8 mouse cellular contexts compared by ENCODE assay signal in genomic region chr1:33742903-33743302, GRCm38 (mm10). TPM values are rescaled to one million over a fixed set of nuclear protein-coding genes. Genes with fewer than 3 reads are reported as not detected.
DNase-seq lines count a peak whose midpoint lies in the region; TF ChIP-seq lines count a peak whose summit lies in the region.

No protein-coding gene starts in this region.

- no peak overlapping the region for H3K27ac ChIP-seq in cerebellum, adult 2 months (ENCODE audit: insufficient read depth, low read length)

- no peaks in the 10 kb centered on the region for H3K4me1 ChIP-seq in cerebellum, adult 2 months (ENCODE audit: control insufficient read depth, insufficient read depth, low read length)
- H3K4me1 ChIP-seq in lung, adult 2 months (ENCODE audit: control insufficient read depth, insufficient read depth, low read length): no peaks in the 10 kb centered on the region

- DNase-seq in cerebellum, adult 2 months: peak; percentile 39 to 51
- no peak for DNase-seq in cerebellum, adult 9-10 months
- peak; percentile 23 for DNase-seq in lung, adult 2 months
- no peak for DNase-seq in lung, postnatal 14 days
- peak; percentile 34 for DNase-seq in brain, embryonic 14.5 days (ENCODE audit: low read depth)
- peak; percentile 46 for DNase-seq in kidney, postnatal 10 days
- DNase-seq in right cerebral cortex, adult 2 months (ENCODE audit: low spot score in 2 of 2): peak; percentile 58 to 63
- no peak for DNase-seq in gastrocnemius, postnatal 14 days

- no peak overlapping the region for H3K4me3 ChIP-seq in cerebellum, adult 2 months (replicated peaks; ENCODE audit: insufficient read depth, low read depth, low read length)
- H3K4me3 ChIP-seq in lung, adult 2 months (replicated peaks; ENCODE audit: extremely low read depth, low read depth, low read length): no peak overlapping the region

- intact Hi-C loops in gastrocnemius, postnatal 14 days (cut with DNase I; ENCODE audit: low total_unique reads): no loop called here

- 19% methylated on average over 8 of the region's 8 CpGs for WGBS in cerebellum, adult 2 months
- 28% methylated on average over 8 of the region's 8 CpGs for WGBS in lung, adult 2 months

- no peaks in the 10 kb centered on the region for H3K27me3 ChIP-seq in cerebellum, adult 2 months (ENCODE audit: control insufficient read depth, insufficient read depth, low read length)

- TF ChIP-seq CTCF in cerebellum, adult 2 months (IDR thresholded peaks at IDR 0.05; ENCODE audit: borderline replicate concordance, insufficient read depth, low read depth, low read length): peak; percentile 83
- TF ChIP-seq CTCF in lung, adult 2 months (IDR thresholded peaks at IDR 0.05; ENCODE audit: insufficient read depth, low read length): peak; percentile 90
- TF ChIP-seq CTCF in brain, embryonic 14.5 days (IDR thresholded peaks at IDR 0.05; ENCODE audit: borderline replicate concordance, extremely low read depth, insufficient read depth, insufficient read length): peak; percentile 79

- TF ChIP-seq POLR2A in cerebellum, adult 2 months (IDR thresholded peaks at IDR 0.05; ENCODE audit: borderline replicate concordance, insufficient read depth, low read length): no peak
- no peak for TF ChIP-seq POLR2A in lung, adult 2 months (IDR thresholded peaks at IDR 0.05; ENCODE audit: borderline replicate concordance, extremely low read depth, low read depth, low read length)
- TF ChIP-seq POLR2A in brain, embryonic 14.5 days (IDR thresholded peaks at IDR 0.05; ENCODE audit: borderline replicate concordance, extremely low read depth, insufficient read depth, insufficient read length, poor library complexity, severe bottlenecking): no peak

RNA-seq across cellular contexts. Expression of gene Bag2, which starts 14.7 kb away (rescaled TPM):
- polyA plus RNA-seq in cerebellum, adult 2 months (2012; rRNA removed): 18.6 and 18.7 TPM in 2 replicates
- 10.6 and 17.0 TPM in 2 replicates for polyA plus RNA-seq in lung, adult 2 months (2012; rRNA removed)
- polyA plus RNA-seq in brain, embryonic 14.5 days (2012; rRNA removed): 15.5 and 18.5 TPM in 2 replicates
- total RNA-seq in gastrocnemius, postnatal 14 days (2021): 10 to 100 TPM; 16.6 to 24.6 TPM

RNA-seq across cellular contexts. Expression of gene Rab23, which starts 23.2 kb away (rescaled TPM):
- 22.0 and 25.1 TPM in 2 replicates for polyA plus RNA-seq in cerebellum, adult 2 months (2012; rRNA removed)
- polyA plus RNA-seq in lung, adult 2 months (2012; rRNA removed): 11.3 and 17.3 TPM in 2 replicates
- 17.1 and 19.8 TPM in 2 replicates for polyA plus RNA-seq in brain, embryonic 14.5 days (2012; rRNA removed)
- total RNA-seq in gastrocnemius, postnatal 14 days (2021): 1 to 10 TPM; 6.5 to 7.0 TPM

Comparison
In these comparisons a context has a peak if more than half of its experiments do, and no peak if none do; other contexts are left out.
1. DNase-seq: peak in cerebellum, adult 2 months (2 of 2), lung, adult 2 months (single experiment), brain, embryonic 14.5 days (single experiment), kidney, postnatal 10 days (single experiment) and right cerebral cortex, adult 2 months (2 of 2); none in cerebellum, adult 9-10 months (single experiment), lung, postnatal 14 days (single experiment) and gastrocnemius, postnatal 14 days (single experiment).
2. Peak in every context shown above with its lines, with median percentiles within 50 percentile points of each other: CTCF ChIP-seq.